Mouse (Mus musculus) intestine, embryonic 15.5 days (tissue): ENCODE measurements at regions not wholly inside any gene's neighbourhood (a gene's known extent, or its start where the extent isn't known, plus 50 kb on each side); places are given as distances from the start of the nearest gene placed in this dataset.

Experiments used
- ATAC-seq: fragments of 200-750 bp; cut with Nextera tagmentation; 2 replicates; pipeline ENCODE4 v1.8.0; 2017; ENCODE audit warnings: moderate TSS enrichment, moderate library complexity
- H3K27ac ChIP-seq: fragments of 300-500 bp; sonication (generic); 2 replicates; pipeline ENCODE4 v1.5.1; 2015; ENCODE audit warnings: mild to moderate bottlenecking, inconsistent platforms
- H3K27me3 ChIP-seq: fragments of 300-500 bp; sonication (generic); replicated peaks from 2 replicates; pipeline ENCODE4 v1.6.1; 2015; ENCODE audit warnings: inconsistent platforms
- H3K36me3 ChIP-seq: fragments of 300-500 bp; sonication (generic); 2 replicates; pipeline ENCODE4 v1.6.1; 2015; ENCODE audit warnings: inconsistent platforms
- H3K4me1 ChIP-seq: fragments of 300-500 bp; sonication (generic); replicated peaks from 2 replicates; pipeline ENCODE4 v1.6.1; 2015; ENCODE audit warnings: inconsistent platforms
- H3K4me2 ChIP-seq: fragments of 300-500 bp; sonication (generic); replicated peaks from 2 replicates; pipeline ENCODE4 v1.6.1; 2015; ENCODE audit warnings: mild to moderate bottlenecking, inconsistent platforms
- H3K4me3 ChIP-seq: fragments of 300-500 bp; sonication (generic); replicated peaks from 2 replicates; pipeline ENCODE4 v1.5.1; 2015; ENCODE audit warnings: inconsistent platforms
- H3K9ac ChIP-seq: fragments of 300-500 bp; sonication (generic); 2 replicates; pipeline ENCODE4 v1.6.1; 2015; ENCODE audit warnings: inconsistent platforms
- H3K9me3 ChIP-seq: fragments of 300-500 bp; sonication (generic); 2 replicates; pipeline ENCODE4 v1.6.1; 2016; ENCODE audit warnings: inconsistent platforms
- WGBS: fragments of 180-500 bp; shearing (Covaris S2); methylation state at CpG from one replicate; pipeline ENCODE4 v1.1.7; 2015; 5-methylcytosine and 5-hydroxymethylcytosine counted together

GRCm38 (mm10) chr9:101417660-101418059 lies 166.1 kb upstream of the Ppp2r3a start:
- 89% methylated on average over 2 of the region's 2 CpGs for WGBS
- Histone ChIP-seq H3K4me2 (no peak overlapping the region), H3K4me1 (no peaks in the 10 kb centered on the region), H3K9me3 (no peaks in the 10 kb centered on the region), H3K36me3 (no peaks in the 10 kb centered on the region), H3K9ac (no peak overlapping the region), H3K4me3 (no peak overlapping the region), H3K27ac (no peak overlapping the region), H3K27me3 (no peaks in the 10 kb centered on the region)
- no peak for ATAC-seq

GRCm38 (mm10) chr9:101416321-101416720 lies 164.7 kb upstream of the Ppp2r3a start:
- Histone ChIP-seq H3K9me3 (no peaks in the 10 kb centered on the region), H3K4me2 (no peak overlapping the region), H3K4me3 (no peak overlapping the region), H3K27ac (no peak overlapping the region), H3K27me3 (no peaks in the 10 kb centered on the region), H3K36me3 (no peaks in the 10 kb centered on the region), H3K9ac (no peak overlapping the region), H3K4me1 (no peaks in the 10 kb centered on the region)
- ATAC-seq, result no peak
- 95% methylated on average over 6 of the region's 6 CpGs for WGBS

- Histone ChIP-seq H3K4me2 (no peak overlapping the region), H3K27me3 (no peaks in the 10 kb centered on the region), H3K36me3 (no peaks in the 10 kb centered on the region), H3K4me3 (no peak overlapping the region), H3K9ac (no peak overlapping the region), H3K27ac (no peak overlapping the region), H3K9me3 (no peaks in the 10 kb centered on the region), H3K4me1 (no peaks in the 10 kb centered on the region)
- WGBS, result 86% methylated on average over 3 of the region's 3 CpGs
- no peak for ATAC-seq
These were observed 161.6 kb upstream of the Ppp2r3a start for GRCm38 (mm10) chr9:101413071-101413633.

DNA sequence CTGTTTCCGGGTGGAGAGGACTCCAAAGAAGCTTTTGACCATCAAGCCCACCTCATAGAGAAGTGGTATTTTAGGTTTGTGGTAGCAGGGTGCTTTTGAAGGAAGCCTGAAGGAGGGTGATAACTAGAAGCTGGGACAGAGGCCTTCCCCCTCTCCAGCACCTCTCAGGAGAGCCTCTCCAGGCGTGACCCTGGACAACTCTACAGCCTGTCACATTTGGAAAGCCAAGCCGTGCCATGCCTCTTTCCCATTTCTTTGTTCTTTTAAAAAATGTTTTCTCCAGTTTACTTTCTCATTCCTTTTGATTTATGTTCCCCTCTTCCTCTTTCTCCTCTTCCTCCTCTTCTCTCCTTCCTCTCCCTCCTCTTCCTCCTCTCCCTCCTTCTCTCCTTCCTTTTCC lies 160.4 kb upstream of the Ppp2r3a start:
- 91% methylated on average over 3 of the region's 3 CpGs for WGBS
- H3K9ac ChIP-seq, result no peak overlapping the region
- H3K4me1 ChIP-seq, result no peaks in the 10 kb centered on the region
- no peak overlapping the region for H3K4me2 ChIP-seq
- no peaks in the 10 kb centered on the region for H3K27me3 ChIP-seq
- no peak for ATAC-seq
- no peak overlapping the region for H3K4me3 ChIP-seq
- H3K9me3 ChIP-seq, result no peaks in the 10 kb centered on the region
- H3K27ac ChIP-seq, result no peak overlapping the region
- no peaks in the 10 kb centered on the region for H3K36me3 ChIP-seq

GRCm38 (mm10) chr9:101411532-101411880 lies 159.9 kb upstream of the Ppp2r3a start:
- no peak overlapping the region for H3K4me3 ChIP-seq
- 79% methylated on average over 5 of the region's 5 CpGs for WGBS
- H3K27me3 ChIP-seq, result no peaks in the 10 kb centered on the region
- H3K36me3 ChIP-seq, result no peaks in the 10 kb centered on the region
- H3K4me1 ChIP-seq, result no peaks in the 10 kb centered on the region
- H3K27ac ChIP-seq, result no peak overlapping the region
- no peaks in the 10 kb centered on the region for H3K9me3 ChIP-seq
- H3K4me2 ChIP-seq, result no peak overlapping the region
- ATAC-seq, result no peak
- no peak overlapping the region for H3K9ac ChIP-seq

- Histone ChIP-seq H3K4me2 (no peak overlapping the region), H3K27me3 (no peaks in the 10 kb centered on the region), H3K9ac (no peak overlapping the region), H3K27ac (no peak overlapping the region), H3K4me3 (no peak overlapping the region), H3K4me1 (no peaks in the 10 kb centered on the region), H3K9me3 (no peaks in the 10 kb centered on the region), H3K36me3 (no peaks in the 10 kb centered on the region)
- no peak for ATAC-seq
- 77% methylated on average over 21 of the region's 21 CpGs for WGBS
These were observed 159.4 kb upstream of the Ppp2r3a start for GRCm38 (mm10) chr9:101410783-101411531.

DNA sequence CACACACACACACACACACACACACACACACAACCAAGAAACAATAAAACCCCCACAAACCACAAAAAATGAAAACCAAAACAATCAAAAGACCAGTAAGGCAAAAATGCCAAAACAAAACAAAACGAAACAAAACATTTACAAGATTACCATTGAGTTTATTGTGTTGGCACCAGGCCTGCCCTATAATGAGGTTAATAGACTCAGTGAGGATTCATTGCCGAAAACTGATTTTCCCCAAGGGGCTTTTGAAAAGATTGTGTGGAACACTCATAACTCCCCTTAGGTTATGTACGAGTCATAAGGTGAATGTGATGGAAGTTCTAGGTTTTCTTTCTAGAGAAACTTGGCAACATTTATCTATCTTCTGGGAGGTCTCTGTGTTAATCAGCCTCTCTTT lies 158.8 kb upstream of the Ppp2r3a start:
- Histone ChIP-seq H3K4me3 (no peak overlapping the region), H3K36me3 (no peaks in the 10 kb centered on the region), H3K4me1 (no peaks in the 10 kb centered on the region), H3K4me2 (no peak overlapping the region), H3K27ac (no peak overlapping the region), H3K27me3 (no peaks in the 10 kb centered on the region), H3K9ac (no peak overlapping the region), H3K9me3 (no peaks in the 10 kb centered on the region)
- ATAC-seq, result no peak
- 71% methylated on average over 3 of the region's 3 CpGs for WGBS

GRCm38 (mm10) chr9:101408116-101408515 lies 156.5 kb upstream of the Ppp2r3a start:
- H3K4me3 ChIP-seq, result no peak overlapping the region
- WGBS, result 84% methylated on average over 1 of the region's 1 CpGs
- ATAC-seq, result no peak

DNA sequence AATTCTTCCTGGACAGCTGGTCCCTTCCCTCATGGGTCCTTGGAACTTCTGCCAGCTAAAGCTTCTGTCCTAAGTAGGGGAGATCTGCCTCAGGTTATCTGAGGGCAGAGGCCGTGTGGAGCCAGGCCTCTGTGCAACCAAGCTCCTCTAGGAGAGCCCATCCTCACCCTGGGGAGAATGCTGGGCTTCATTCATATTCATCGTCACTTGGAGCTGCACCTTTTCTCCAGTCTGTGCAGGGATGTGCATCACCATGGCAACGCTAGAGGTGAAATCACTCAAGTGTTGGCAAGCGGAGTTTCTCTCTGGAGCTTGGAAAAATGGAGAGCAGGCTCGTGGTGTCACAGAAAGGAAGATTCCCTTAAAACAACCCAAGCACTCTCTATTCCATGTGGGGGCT lies 155.5 kb upstream of the Ppp2r3a start:
- ATAC-seq, result no peak
- Histone ChIP-seq H3K4me2 (no peak overlapping the region), H3K27me3 (no peaks in the 10 kb centered on the region), H3K9ac (no peak overlapping the region), H3K27ac (no peak overlapping the region), H3K4me1 (0 out of 2 replicates have a peak, but pooled peaks cover 5% of the 10 kb centered on the region), H3K9me3 (no peaks in the 10 kb centered on the region), H3K36me3 (no peaks in the 10 kb centered on the region), H3K4me3 (no peak overlapping the region)
- 60% methylated on average over 5 of the region's 5 CpGs for WGBS

More at GRCm38 (mm10) chr9:101408116-101408515, 156.5 kb upstream of the Ppp2r3a start:
- Histone ChIP-seq H3K27me3 (no peaks in the 10 kb centered on the region), H3K36me3 (no peaks in the 10 kb centered on the region), H3K9me3 (no peaks in the 10 kb centered on the region), H3K27ac (no peak overlapping the region), H3K9ac (no peak overlapping the region), H3K4me2 (no peak overlapping the region), H3K4me1 (0 out of 2 replicates have a peak, but pooled peaks cover 5% of the 10 kb centered on the region)

- 0 out of 2 replicates have a peak, but pooled peaks cover 5% of the 10 kb centered on the region for H3K4me1 ChIP-seq
- 33% methylated on average over 13 of the region's 13 CpGs for WGBS
- no peak overlapping the region for H3K27ac ChIP-seq
- no peak overlapping the region for H3K4me3 ChIP-seq
- 0 out of 2 replicates have a peak overlapping the region, but pooled peaks have one; percentile 9 for H3K4me2 ChIP-seq
- no peak overlapping the region for H3K9ac ChIP-seq
- H3K27me3 ChIP-seq, result no peaks in the 10 kb centered on the region
- no peaks in the 10 kb centered on the region for H3K36me3 ChIP-seq
- H3K9me3 ChIP-seq, result no peaks in the 10 kb centered on the region
- ATAC-seq, result no peak
These were observed 153.0 kb upstream of the Ppp2r3a start for GRCm38 (mm10) chr9:101404441-101405081.

DNA sequence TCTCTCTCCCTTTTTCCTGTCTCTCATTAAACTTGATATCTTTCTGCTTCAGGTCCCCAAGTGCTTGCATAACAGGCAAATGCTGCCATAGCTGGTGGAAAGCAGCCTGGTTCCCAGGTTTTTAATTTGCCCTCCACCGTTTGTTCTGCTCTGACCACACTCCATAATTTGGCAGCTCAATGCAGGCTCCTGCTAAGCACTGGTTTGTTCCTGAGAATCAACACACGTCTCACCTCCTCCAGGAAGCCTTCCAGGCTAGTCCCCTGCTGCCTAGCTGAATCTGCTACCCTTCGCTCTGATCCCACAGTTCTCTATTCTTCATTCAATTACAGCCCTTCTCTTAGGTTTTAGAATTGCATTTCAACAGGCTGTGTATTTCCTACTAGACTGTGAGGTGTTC lies 152.4 kb upstream of the Ppp2r3a start:
- Histone ChIP-seq H3K4me2 (no peak overlapping the region), H3K4me3 (no peak overlapping the region), H3K9me3 (no peaks in the 10 kb centered on the region), H3K9ac (no peak overlapping the region), H3K27ac (no peak overlapping the region), H3K27me3 (no peaks in the 10 kb centered on the region), H3K36me3 (no peaks in the 10 kb centered on the region), H3K4me1 (0 out of 2 replicates have a peak, but pooled peaks cover 5% of the 10 kb centered on the region)
- ATAC-seq, result no peak
- WGBS, result 77% methylated on average over 3 of the region's 3 CpGs

DNA sequence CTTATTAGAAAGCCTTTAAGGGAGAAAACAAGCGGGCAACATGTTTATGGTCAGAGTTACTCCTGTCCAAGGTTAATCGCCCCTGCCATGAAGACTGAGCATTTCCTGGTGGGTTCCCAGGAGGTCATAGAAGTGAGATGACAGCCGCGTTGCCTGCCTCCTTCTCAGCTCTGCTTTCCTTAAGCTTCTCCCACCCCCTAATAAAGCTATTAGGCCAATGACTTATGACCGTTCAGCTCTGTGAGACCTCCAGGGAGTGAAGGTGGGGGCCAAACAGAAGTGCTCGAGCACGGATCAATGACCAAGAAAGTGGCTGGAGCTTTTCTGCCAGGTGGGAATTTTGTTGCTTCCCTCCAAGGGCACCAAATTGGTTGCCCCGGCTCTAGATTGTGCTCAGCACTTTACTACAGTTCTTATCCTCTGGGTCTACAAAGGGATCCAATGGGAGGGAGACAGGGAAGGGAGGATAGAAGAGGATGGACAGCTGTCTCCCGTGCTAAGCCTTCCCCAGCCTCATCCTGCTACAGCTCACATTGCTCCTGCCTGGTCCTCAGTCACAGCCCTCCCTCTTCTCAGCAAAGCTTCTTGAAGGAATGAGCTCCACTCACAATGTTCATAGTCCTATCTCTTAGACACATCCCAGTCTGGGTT lies 151.1 kb upstream of the Ppp2r3a start:
- H3K36me3 ChIP-seq, result no peaks in the 10 kb centered on the region
- WGBS, result 36% methylated on average over 9 of the region's 9 CpGs
- H3K4me2 ChIP-seq, result no peak overlapping the region
- no peak overlapping the region for H3K9ac ChIP-seq
- H3K9me3 ChIP-seq, result no peaks in the 10 kb centered on the region
- H3K4me1 ChIP-seq, result 0 out of 2 replicates have a peak, but pooled peaks cover 5% of the 10 kb centered on the region
- no peak for ATAC-seq
- H3K4me3 ChIP-seq, result no peak overlapping the region
- no peak overlapping the region for H3K27ac ChIP-seq
- no peaks in the 10 kb centered on the region for H3K27me3 ChIP-seq
